In genomic region chr17:4611711-4612110, GRCm38 (mm10) we compare ENCODE assay signal across 12 mouse cellular contexts.
"Had no signal": no experiment of that assay in that cellular context is flagged by ENCODE, and none has a peak within 500 bp of the region (broad histone marks: within the 10 kb centered on the region; RNA-seq: fewer than 3 reads in every experiment).

No protein-coding gene starts in this region.

- H3K4me2 ChIP-seq: limb, embryonic 13.5 days; liver, embryonic 12.5 days; lung, embryonic 14.5 days; neural tube, embryonic 12.5 days; stomach, embryonic 15.5 days had no signal

- H3K27me3 ChIP-seq: limb, embryonic 13.5 days; liver, embryonic 12.5 days; neural tube, embryonic 12.5 days; stomach, embryonic 15.5 days had no signal

- H3K27ac ChIP-seq: kidney, postnatal 0 days; limb, embryonic 13.5 days; liver, embryonic 12.5 days; midbrain, embryonic 10.5 days; neural tube, embryonic 12.5 days; stomach, embryonic 15.5 days had no signal

- H3K36me3 ChIP-seq: limb, embryonic 13.5 days; liver, embryonic 12.5 days; midbrain, embryonic 10.5 days; neural tube, embryonic 12.5 days; stomach, embryonic 15.5 days had no signal

- H3K9ac ChIP-seq: limb, embryonic 13.5 days; liver, embryonic 12.5 days; lung, embryonic 14.5 days; neural tube, embryonic 12.5 days; stomach, embryonic 15.5 days had no signal

- H3K4me1 ChIP-seq: limb, embryonic 13.5 days; liver, embryonic 12.5 days; midbrain, embryonic 10.5 days; neural tube, embryonic 12.5 days; stomach, embryonic 15.5 days had no signal

- DNase-seq: left cerebral cortex, postnatal 4 days; lung, embryonic 14.5 days; lung, postnatal 4 days; midbrain, embryonic 14.5 days; spleen, adult 18-20 months; thymus, postnatal 4 days had no signal

- H3K9me3 ChIP-seq: liver, embryonic 12.5 days; neural tube, embryonic 12.5 days; stomach, embryonic 15.5 days had no signal

- ATAC-seq: liver, embryonic 12.5 days had no signal

- H3K4me3 ChIP-seq: limb, embryonic 13.5 days; liver, embryonic 12.5 days; midbrain, embryonic 10.5 days; neural tube, embryonic 12.5 days; stomach, embryonic 15.5 days had no signal
